Mouse (Mus musculus) C2C12 (cell line): ENCODE measurements around the gene Atraid. TPM values are rescaled to one million over a fixed set of nuclear protein-coding genes. Genes with fewer than 3 reads are reported as not detected.

ENCODE experiments used
- H3K27me3 ChIP-seq: one replicate; pipeline ENCODE4 v1.6.1; 2011; ENCODE audit not compliant: control insufficient read depth, insufficient read depth, insufficient read length
- H3K36me3 ChIP-seq: one replicate; pipeline ENCODE4 v1.6.1; 2011; ENCODE audit not compliant: control insufficient read depth, insufficient read depth
- H3K4me3 ChIP-seq: one replicate; pipeline ENCODE4 v1.5.1; 2011; ENCODE audit warnings: mild to moderate bottlenecking, control low read depth; ENCODE audit not compliant: poor library complexity, insufficient read depth, severe bottlenecking
- H3K79me2 ChIP-seq: one replicate; pipeline ENCODE4 v1.6.1; 2011; ENCODE audit not compliant: control insufficient read depth, insufficient read depth
- H3K79me3 ChIP-seq: one replicate; pipeline ENCODE4 v1.6.1; 2011; ENCODE audit warnings: low read depth, control low read depth
- H3ac ChIP-seq: one replicate; pipeline ENCODE3; 2011; ENCODE audit warnings: low read depth; ENCODE audit not compliant: control insufficient read depth, insufficient read length
- CEBPB ChIP-seq: IDR thresholded peaks from one replicate; pipeline ENCODE4 v1.6.1; 2011; ENCODE audit warnings: low read depth, mild to moderate bottlenecking, control low read depth, moderate library complexity
- CTCF ChIP-seq: IDR thresholded peaks from one replicate; pipeline ENCODE4 v1.5.1; 2011; ENCODE audit not compliant: control insufficient read depth, insufficient read depth, insufficient read length
- FOSL1 ChIP-seq: IDR thresholded peaks from one replicate; pipeline ENCODE4 v1.8.0; 2011; ENCODE audit warnings: mild to moderate bottlenecking, low read length; ENCODE audit not compliant: poor library complexity, insufficient read depth, severe bottlenecking
- MAX ChIP-seq: IDR thresholded peaks from one replicate; pipeline ENCODE4 v1.6.1; 2011; ENCODE audit warnings: mild to moderate bottlenecking, control low read depth
- MYOD1 ChIP-seq: IDR thresholded peaks from one replicate; pipeline ENCODE4 v1.6.1; 2011; ENCODE audit warnings: low read depth; ENCODE audit not compliant: control insufficient read depth, insufficient read length
- MYOG ChIP-seq: IDR thresholded peaks from one replicate; pipeline ENCODE4 v1.6.1; 2011; ENCODE audit not compliant: control insufficient read depth, insufficient read length; ENCODE audit errors: extremely low read depth
- USF1 ChIP-seq: IDR thresholded peaks from one replicate; pipeline ENCODE4 v1.6.1; 2011; ENCODE audit warnings: low read depth, mild to moderate bottlenecking, control low read depth, moderate library complexity
- polyA plus RNA-seq: library from polyadenylated mRNA; unstranded; fragments of >200 nt; fragmentation: generic; extraction: Trizol; gene quantifications from one replicate; pipeline ENCODE4 v1.2.1, GENCODE M21; 2012; ENCODE audit warnings: missing spikeins

Gene Atraid
- polyA plus RNA-seq, 1 experiment = 70.7 TPM

DNA sequence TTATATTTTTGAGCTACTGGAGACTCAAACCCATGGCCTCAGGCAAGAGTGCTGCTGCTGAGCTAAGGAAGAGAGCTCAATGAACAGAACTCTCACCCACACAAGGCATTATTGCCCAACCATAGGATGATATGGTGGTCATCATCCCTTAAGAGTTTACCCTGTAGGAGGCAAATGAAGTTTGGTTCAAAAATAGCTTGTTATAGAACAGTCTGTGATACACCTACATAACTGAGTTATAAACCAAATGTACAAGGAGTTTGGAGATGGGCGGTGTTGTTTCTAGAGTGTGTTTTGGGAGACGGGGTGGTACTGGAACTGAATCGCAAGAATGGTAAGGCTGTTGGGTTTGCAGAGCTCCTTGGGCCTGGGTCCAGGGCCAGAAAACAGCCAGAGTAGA is 21.7 kb downstream of the Atraid start:
- no peaks in the 10 kb centered on the region for H3K79me2 ChIP-seq
- TF ChIP-seq FOSL1 (no peak), MYOG (no peak), MYOD1 (no peak), CEBPB (no peak), USF1 (no peak), CTCF (no peak), MAX (no peak)
- H3K4me3 ChIP-seq = no peak overlapping the region
- peaks cover 77% of the 10 kb centered on the region for H3K36me3 ChIP-seq
- no peak overlapping the region for H3ac ChIP-seq
- no peaks in the 10 kb centered on the region for H3K27me3 ChIP-seq
- no peaks in the 10 kb centered on the region for H3K79me3 ChIP-seq

GRCm38 (mm10) chr5:31071059-31071458 is 22.9 kb downstream of the Atraid start:
- TF ChIP-seq USF1 = no peak
- TF ChIP-seq MYOG = no peak
- TF ChIP-seq CEBPB = no peak
- TF ChIP-seq FOSL1 = no peak
- TF ChIP-seq MYOD1 = no peak
- no peak for TF ChIP-seq MAX
- TF ChIP-seq CTCF = no peak

GRCm38 (mm10) chr5:31071821-31072220 is 23.7 kb downstream of the Atraid start:
- Histone ChIP-seq H3K4me3 (no peak overlapping the region), H3K79me3 (no peaks in the 10 kb centered on the region), H3ac (no peak overlapping the region), H3K79me2 (no peaks in the 10 kb centered on the region), H3K27me3 (no peaks in the 10 kb centered on the region), H3K36me3 (peaks cover 82% of the 10 kb centered on the region)
- TF ChIP-seq MYOD1 = no peak
- TF ChIP-seq CEBPB = no peak
- TF ChIP-seq USF1 = no peak
- no peak for TF ChIP-seq MAX
- no peak for TF ChIP-seq MYOG

More at GRCm38 (mm10) chr5:31071059-31071458, 22.9 kb downstream of the Atraid start:
- Histone ChIP-seq H3K27me3 (no peaks in the 10 kb centered on the region), H3K4me3 (no peak overlapping the region), H3K79me2 (no peaks in the 10 kb centered on the region), H3K36me3 (peaks cover 84% of the 10 kb centered on the region), H3ac (no peak overlapping the region), H3K79me3 (no peaks in the 10 kb centered on the region)

- Histone ChIP-seq H3ac (no peak overlapping the region), H3K79me2 (no peaks in the 10 kb centered on the region), H3K36me3 (peaks cover 82% of the 10 kb centered on the region), H3K4me3 (no peak overlapping the region), H3K79me3 (no peaks in the 10 kb centered on the region), H3K27me3 (no peaks in the 10 kb centered on the region)
- no peak for TF ChIP-seq CTCF
- TF ChIP-seq CEBPB = no peak
- TF ChIP-seq FOSL1 = no peak
- TF ChIP-seq MAX = no peak
- TF ChIP-seq MYOG = no peak
- TF ChIP-seq MYOD1 = no peak
- no peak for TF ChIP-seq USF1
These were observed 25.1 kb downstream of the Atraid start for GRCm38 (mm10) chr5:31073176-31073575.

DNA sequence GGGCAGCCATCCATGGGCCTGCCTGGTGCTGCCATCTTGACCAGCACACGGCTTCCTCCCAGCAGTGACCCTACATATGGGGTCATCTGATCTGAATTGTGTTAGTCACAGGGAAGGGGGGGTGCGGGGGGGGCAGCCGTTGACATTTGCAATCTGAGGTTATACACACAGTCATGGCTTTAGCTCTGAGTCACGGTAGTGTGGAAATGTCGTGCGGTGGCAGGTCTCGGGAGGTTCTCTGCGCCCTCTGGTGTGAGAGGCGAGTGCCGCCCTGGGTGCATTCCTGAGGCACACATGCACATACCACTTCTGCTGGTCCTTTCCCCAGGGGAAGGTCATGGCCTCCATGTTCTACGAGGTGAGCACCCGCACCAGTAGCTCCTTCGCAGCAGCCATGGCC is 28.2 kb downstream of the Atraid start:
- H3ac ChIP-seq = no peak overlapping the region
- H3K79me3 ChIP-seq = no peaks in the 10 kb centered on the region
- peak; percentile 36 for TF ChIP-seq CEBPB
- TF ChIP-seq CTCF = no peak
- peak; percentile 20 for TF ChIP-seq FOSL1
- no peak for TF ChIP-seq MAX
- H3K36me3 ChIP-seq = peaks cover 64% of the 10 kb centered on the region
- no peaks in the 10 kb centered on the region for H3K79me2 ChIP-seq
- H3K4me3 ChIP-seq = no peak overlapping the region
- no peaks in the 10 kb centered on the region for H3K27me3 ChIP-seq

- H3K4me3 ChIP-seq = no peak overlapping the region
- no peak overlapping the region for H3ac ChIP-seq
- no peaks in the 10 kb centered on the region for H3K79me3 ChIP-seq
- no peak for TF ChIP-seq FOSL1
- no peak for TF ChIP-seq MYOG
- TF ChIP-seq CTCF = no peak
- TF ChIP-seq MAX = no peak
- no peak for TF ChIP-seq MYOD1
- TF ChIP-seq USF1 = no peak
- TF ChIP-seq CEBPB = no peak
- H3K36me3 ChIP-seq = peaks cover 37% of the 10 kb centered on the region
- H3K79me2 ChIP-seq = no peaks in the 10 kb centered on the region
- no peaks in the 10 kb centered on the region for H3K27me3 ChIP-seq
These were observed 32.1 kb downstream of the Atraid start for GRCm38 (mm10) chr5:31080059-31080794.
